Mouse (Mus musculus) kidney, postnatal 0 days (tissue): ENCODE data around the gene Lin9. TPM values are rescaled to one million over a fixed set of nuclear protein-coding genes. Genes with fewer than 3 reads are reported as not detected.
"Not testable (repeated sequence)": the region's sequence is repeated elsewhere in the genome, so short reads cannot be mapped to it uniquely, and the experiment has no call there.

Source experiments
- ATAC-seq: fragments of 200-750 bp; cut with Nextera tagmentation; replicated peaks from 2 replicates; pipeline ENCODE4 v1.8.0; 2017; ENCODE audit warnings: low read depth, moderate number of reproducible peaks, moderate TSS enrichment, moderate library complexity; ENCODE audit not compliant: low FRiP score
- DNase-seq: peaks from one replicate; pipeline ENCODE4 v3.0.0-alpha.2; 2016; ENCODE audit warnings: low spot score
- H3K27ac ChIP-seq: fragments of 300-500 bp; sonication (generic); 2 replicates; pipeline ENCODE4 v1.5.1; 2014; ENCODE audit warnings: mild to moderate bottlenecking
- H3K27me3 ChIP-seq: fragments of 300-500 bp; sonication (generic); 2 replicates; pipeline ENCODE4 v1.6.1; 2014; ENCODE audit warnings: low read length, mixed read lengths; ENCODE audit not compliant: insufficient read depth
- H3K36me3 ChIP-seq: fragments of 300-500 bp; sonication (generic); 2 replicates; pipeline ENCODE4 v1.6.1; 2014; ENCODE audit warnings: low read length, mixed read lengths; ENCODE audit not compliant: insufficient read depth
- H3K4me1 ChIP-seq: fragments of 300-500 bp; sonication (generic); replicated peaks from 2 replicates; pipeline ENCODE4 v1.6.1; 2014; ENCODE audit warnings: antibody characterized with exemption, low read length, mixed read lengths; ENCODE audit not compliant: insufficient read depth
- H3K4me2 ChIP-seq: fragments of 300-500 bp; sonication (generic); 2 replicates; pipeline ENCODE4 v1.6.1; 2014; ENCODE audit warnings: mild to moderate bottlenecking, low read length, moderate library complexity, mixed read lengths
- H3K4me3 ChIP-seq: fragments of 300-500 bp; sonication (generic); replicated peaks from 2 replicates; pipeline ENCODE4 v1.5.1; 2014; ENCODE audit warnings: low read depth, low read length
- H3K9ac ChIP-seq: fragments of 300-500 bp; sonication (generic); 2 replicates; pipeline ENCODE4 v1.6.1; 2014; ENCODE audit warnings: low read depth, low read length
- H3K9me3 ChIP-seq: fragments of 300-500 bp; sonication (generic); replicated peaks from 2 replicates; pipeline ENCODE4 v1.6.1; 2016; ENCODE audit warnings: low read length, inconsistent platforms, mixed read lengths
- CTCF ChIP-seq: IDR thresholded peaks from 2 replicates; pipeline ENCODE4 v1.5.1; 2016; ENCODE audit warnings: antibody characterized with exemption, low read depth, mild to moderate bottlenecking, moderate library complexity
- WGBS: fragments of 180-500 bp; shearing (Covaris S2); extraction: QIAGEN DNeasy Blood & Tissue Kit; methylation state at CpG from one replicate; pipeline ENCODE4 v1.1.7; 2014; 5-methylcytosine and 5-hydroxymethylcytosine counted together
- polyA plus RNA-seq: library from polyadenylated mRNA; unstranded; fragments of >200 nt; fragmentation: Nextera tagmentation; extraction: Ambion mirVana; gene quantifications from 2 replicates; pipeline ENCODE4 v1.2.1, GENCODE M21; 2015

Gene Lin9
- polyA plus RNA-seq, 1 experiment from 2014 or later, result 11.6 TPM

- 85% methylated on average over 2 of the region's 2 CpGs for WGBS
- 0 out of 2 replicates have a peak, but pooled peaks cover 3% of the 10 kb centered on the region for H3K9me3 ChIP-seq
- DNase-seq (peak; percentile 2), ATAC-seq (no peak)
- no peak overlapping the region for H3K27ac ChIP-seq
- no peak overlapping the region for H3K9ac ChIP-seq
- H3K4me2 ChIP-seq, result no peak overlapping the region
- no peak overlapping the region for H3K4me3 ChIP-seq
- no peaks in the 10 kb centered on the region for H3K4me1 ChIP-seq
- TF ChIP-seq CTCF, result no peak
- 0 out of 2 replicates have a peak, but pooled peaks cover 9% of the 10 kb centered on the region for H3K36me3 ChIP-seq
- no peaks in the 10 kb centered on the region for H3K27me3 ChIP-seq
Observed at GRCm38 (mm10) chr1:180607578-180607879, 33.4 kb upstream of the Lin9 start.

- not testable (repeated sequence) for H3K9me3 ChIP-seq, H3K4me3 ChIP-seq, H3K27ac ChIP-seq, H3K36me3 ChIP-seq, H3K9ac ChIP-seq, DNase-seq, H3K27me3 ChIP-seq, H3K4me1 ChIP-seq, H3K4me2 ChIP-seq
- WGBS, result 90% methylated on average over 10 of the region's 14 CpGs
- ATAC-seq, result peak; percentile 68; the same call in 1 of the 2 replicates
Observed at GRCm38 (mm10) chr1:180611842-180612241, 29.1 kb upstream of the Lin9 start.

- H3K9me3 ChIP-seq, result no peaks in the 10 kb centered on the region
- H3K36me3 ChIP-seq, result no peaks in the 10 kb centered on the region
- H3K4me2 ChIP-seq, result no peak overlapping the region
- no peak for ATAC-seq
- H3K27me3 ChIP-seq, result no peaks in the 10 kb centered on the region
- no peak for TF ChIP-seq CTCF
- no peak overlapping the region for H3K4me3 ChIP-seq
- no peak for DNase-seq
- H3K9ac ChIP-seq, result no peak overlapping the region
- no peak overlapping the region for H3K27ac ChIP-seq
- 84% methylated on average over 3 of the region's 3 CpGs for WGBS
- no peaks in the 10 kb centered on the region for H3K4me1 ChIP-seq
Observed at GRCm38 (mm10) chr1:180616762-180617161, 24.2 kb upstream of the Lin9 start.

GRCm38 (mm10) chr1:180622389-180622788 is 18.6 kb upstream of the Lin9 start:
- H3K9me3 ChIP-seq, result no peaks in the 10 kb centered on the region
- no peak overlapping the region for H3K4me3 ChIP-seq
- no peak for TF ChIP-seq CTCF
- no peaks in the 10 kb centered on the region for H3K36me3 ChIP-seq
- H3K9ac ChIP-seq, result no peak overlapping the region
- DNase-seq (no peak), ATAC-seq (no peak)
- WGBS, result 79% methylated on average over 4 of the region's 4 CpGs
- no peaks in the 10 kb centered on the region for H3K27me3 ChIP-seq
- H3K27ac ChIP-seq, result no peak overlapping the region
- H3K4me1 ChIP-seq, result no peaks in the 10 kb centered on the region
- H3K4me2 ChIP-seq, result no peak overlapping the region

- WGBS, result 94% methylated on average over 2 of the region's 2 CpGs
- no peaks in the 10 kb centered on the region for H3K4me1 ChIP-seq
- no peaks in the 10 kb centered on the region for H3K9me3 ChIP-seq
- H3K27ac ChIP-seq, result no peak overlapping the region
- no peak overlapping the region for H3K4me2 ChIP-seq
- peak; percentile 41; the same call in 1 of the 2 replicates for TF ChIP-seq CTCF
- H3K4me3 ChIP-seq, result no peak overlapping the region
- H3K36me3 ChIP-seq, result no peaks in the 10 kb centered on the region
- no peak for DNase-seq
- no peak for ATAC-seq
- H3K9ac ChIP-seq, result no peak overlapping the region
- H3K27me3 ChIP-seq, result no peaks in the 10 kb centered on the region
Observed at GRCm38 (mm10) chr1:180623911-180624310, 17.0 kb upstream of the Lin9 start.

GRCm38 (mm10) chr1:180626141-180626540 is 14.8 kb upstream of the Lin9 start:
- H3K27ac ChIP-seq, result no peak overlapping the region
- no peak for TF ChIP-seq CTCF
- no peak overlapping the region for H3K4me3 ChIP-seq
- H3K36me3 ChIP-seq, result no peaks in the 10 kb centered on the region
- H3K4me1 ChIP-seq, result no peaks in the 10 kb centered on the region
- no peaks in the 10 kb centered on the region for H3K27me3 ChIP-seq
- no peak overlapping the region for H3K9ac ChIP-seq
- WGBS, result 34% methylated on average over 2 of the region's 2 CpGs
- no peak overlapping the region for H3K4me2 ChIP-seq
- H3K9me3 ChIP-seq, result no peaks in the 10 kb centered on the region
- ATAC-seq (peak; percentile 43; the same call in 1 of the 2 replicates), DNase-seq (peak; percentile 75)

GRCm38 (mm10) chr1:180637796-180638195 is 3.2 kb upstream of the Lin9 start:
- 85% methylated on average over 2 of the region's 2 CpGs for WGBS
- ATAC-seq, result not testable (repeated sequence)

More at GRCm38 (mm10) chr1:180637796-180638195, 3.2 kb upstream of the Lin9 start:
- not testable (repeated sequence) for H3K9ac ChIP-seq, H3K27ac ChIP-seq, DNase-seq, H3K9me3 ChIP-seq, H3K4me3 ChIP-seq, H3K27me3 ChIP-seq, H3K36me3 ChIP-seq, H3K4me1 ChIP-seq, H3K4me2 ChIP-seq
